Mouse (Mus musculus): Measurements from ENCODE around the gene Ube2q1.

DNA sequence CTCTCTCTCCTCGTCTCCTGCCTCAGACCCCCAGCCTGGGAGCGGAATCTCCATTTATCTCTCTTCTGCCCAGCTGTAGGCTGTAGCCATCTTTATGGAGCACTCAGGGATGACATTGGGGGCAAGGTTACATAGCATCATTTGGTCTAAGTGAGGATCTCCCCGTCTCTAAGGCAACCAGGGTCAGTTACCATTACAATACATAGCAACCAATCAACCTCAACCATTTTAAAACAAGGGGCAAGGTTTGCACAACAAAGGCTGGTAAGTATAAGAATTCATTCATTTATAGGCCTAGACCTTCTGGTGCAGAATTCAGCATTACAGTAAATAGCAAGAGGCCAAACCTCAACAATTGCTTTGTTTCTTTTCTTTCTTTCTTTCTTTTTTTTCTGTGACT, 52.9 kb downstream of the Ube2q1 start:
- TF ChIP-seq POLR2A (IDR thresholded peaks at IDR 0.05; ENCODE audit: low read depth, low read length) (no peak), CTCF (IDR thresholded peaks at IDR 0.05; ENCODE audit: extremely low read depth, insufficient read length, insufficient replicate concordance, low read depth, low read length) (no peak)
